Mouse (Mus musculus): Measurements from ENCODE around the gene Tnip1. TPM values are rescaled to one million over a fixed set of nuclear protein-coding genes. Genes with fewer than 3 reads are reported as not detected.

Gene Tnip1
- polyA plus RNA-seq, 1 experiment = 18.4 TPM

DNA sequence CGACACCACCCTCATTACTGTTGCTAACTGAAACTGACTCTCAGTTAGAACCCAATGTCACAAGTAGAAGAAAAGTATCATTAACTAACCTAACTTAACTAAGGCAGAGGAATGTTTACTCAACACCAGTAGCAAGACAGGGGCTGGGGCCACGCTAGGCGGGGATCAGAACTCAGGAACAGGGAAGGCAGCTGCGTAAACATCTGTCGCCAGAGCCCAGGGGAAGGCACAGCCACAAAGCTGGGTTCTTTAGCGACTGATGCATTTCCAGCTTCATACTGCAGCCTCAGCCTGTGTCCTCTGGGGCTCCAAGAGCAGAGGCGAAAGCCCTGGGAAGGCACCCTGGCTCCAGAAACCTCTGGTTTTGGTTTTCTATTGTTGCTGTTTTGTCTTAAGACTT lies 70.6 kb downstream of the Tnip1 start:
- H3K4me3 ChIP-seq (ENCODE audit: insufficient read depth, low read length) = no peak overlapping the region
- H3K4me1 ChIP-seq (ENCODE audit: control insufficient read depth, insufficient read depth, low read length) = no peaks in the 10 kb centered on the region
- H3K27ac ChIP-seq (ENCODE audit: insufficient read depth, low read length) = no peak overlapping the region
- TF ChIP-seq CTCF (IDR thresholded peaks at IDR 0.05; ENCODE audit: borderline replicate concordance, insufficient read depth, low read length) (no peak), POLR2A (IDR thresholded peaks at IDR 0.05; ENCODE audit: low read depth, low read length) (no peak)

DNA sequence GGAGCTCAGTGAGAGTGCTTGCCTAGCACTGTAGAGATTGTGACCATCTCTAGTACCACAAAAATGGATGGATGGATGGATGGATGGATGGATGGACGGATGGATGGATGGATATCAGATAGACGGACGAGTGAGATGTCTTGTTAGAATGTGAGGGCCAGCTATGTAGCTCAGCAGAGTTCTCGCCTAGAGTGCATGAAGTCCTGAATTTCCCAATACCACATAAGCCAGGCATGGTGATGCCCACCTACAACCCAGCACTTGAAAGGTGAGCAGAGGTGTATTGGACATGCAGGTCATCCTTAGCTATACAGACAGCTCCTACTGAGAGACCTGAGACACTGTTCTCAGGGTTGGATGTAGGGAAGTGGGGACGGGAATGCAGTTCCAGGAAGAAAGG lies 71.4 kb downstream of the Tnip1 start:
- TF ChIP-seq POLR2A (IDR thresholded peaks at IDR 0.05; ENCODE audit: low read depth, low read length) (no peak), CTCF (IDR thresholded peaks at IDR 0.05; ENCODE audit: borderline replicate concordance, insufficient read depth, low read length) (no peak)
- Histone ChIP-seq H3K27ac (ENCODE audit: insufficient read depth, low read length) (no peak overlapping the region), H3K4me1 (ENCODE audit: control insufficient read depth, insufficient read depth, low read length) (no peaks in the 10 kb centered on the region), H3K4me3 (ENCODE audit: insufficient read depth, low read length) (no peak overlapping the region)

DNA sequence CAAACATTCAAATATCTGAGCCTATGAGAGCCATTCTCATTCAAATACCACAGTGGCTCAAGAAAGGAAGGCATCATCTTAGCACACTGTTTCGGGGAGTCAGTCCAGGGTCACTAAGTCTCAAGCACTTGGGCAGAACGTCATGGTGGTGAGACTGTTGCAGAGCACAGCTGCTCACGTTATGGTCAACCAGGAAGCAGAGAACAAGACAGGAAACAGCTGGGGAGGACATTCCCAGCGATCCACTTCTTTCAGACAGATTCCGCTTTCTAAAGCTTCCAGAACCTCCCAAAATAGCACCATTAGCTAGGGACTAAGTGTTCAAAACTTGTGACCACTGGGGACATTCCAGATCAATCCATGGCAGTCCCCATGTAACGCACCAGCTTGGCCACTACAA lies 74.8 kb downstream of the Tnip1 start:
- no peak for TF ChIP-seq CTCF (IDR thresholded peaks at IDR 0.05; ENCODE audit: borderline replicate concordance, insufficient read depth, low read length)
- TF ChIP-seq POLR2A (IDR thresholded peaks at IDR 0.05; ENCODE audit: low read depth, low read length) = no peak
- Histone ChIP-seq H3K27ac (ENCODE audit: insufficient read depth, low read length) (no peak overlapping the region), H3K4me1 (ENCODE audit: control insufficient read depth, insufficient read depth, low read length) (no peaks in the 10 kb centered on the region), H3K4me3 (ENCODE audit: insufficient read depth, low read length) (no peak overlapping the region)

DNA sequence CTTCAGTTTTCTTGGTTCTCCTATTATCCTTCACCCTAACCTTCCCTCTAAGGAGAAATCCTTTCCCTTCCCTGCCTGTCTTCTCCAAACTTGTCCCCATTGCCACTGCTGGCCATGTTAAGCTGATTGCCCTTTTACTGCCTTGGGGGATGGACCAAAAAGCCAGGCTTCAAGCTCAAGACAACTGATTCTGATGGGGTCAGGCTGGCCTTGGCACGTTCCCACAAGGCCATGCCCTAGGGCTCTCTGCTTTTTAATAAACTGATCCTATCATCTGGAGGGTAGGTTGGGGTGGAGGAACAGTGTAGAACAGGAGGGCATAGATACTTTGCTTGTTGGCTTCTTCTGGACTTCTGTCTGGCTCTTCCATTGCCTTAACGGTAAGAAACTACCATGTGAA lies 77.3 kb downstream of the Tnip1 start:
- no peak overlapping the region for H3K27ac ChIP-seq (ENCODE audit: insufficient read depth, low read length)
- no peak overlapping the region for H3K4me3 ChIP-seq (ENCODE audit: insufficient read depth, low read length)
- no peak for TF ChIP-seq POLR2A (IDR thresholded peaks at IDR 0.05; ENCODE audit: low read depth, low read length)

GRCm38 (mm10) chr11:54884937-54885336 lies 77.8 kb downstream of the Tnip1 start:
- Histone ChIP-seq H3K4me1 (ENCODE audit: control insufficient read depth, insufficient read depth, low read length) (0 out of 2 replicates have a peak, but pooled peaks cover 6% of the 10 kb centered on the region), H3K27ac (ENCODE audit: insufficient read depth, low read length) (no peak overlapping the region), H3K4me3 (ENCODE audit: insufficient read depth, low read length) (no peak overlapping the region)
- TF ChIP-seq POLR2A (IDR thresholded peaks at IDR 0.05; ENCODE audit: low read depth, low read length) (no peak), CTCF (IDR thresholded peaks at IDR 0.05; ENCODE audit: borderline replicate concordance, insufficient read depth, low read length) (no peak)

More for the DNA sequence above, 77.3 kb downstream of the Tnip1 start:
- 0 out of 2 replicates have a peak, but pooled peaks cover 6% of the 10 kb centered on the region for H3K4me1 ChIP-seq (ENCODE audit: control insufficient read depth, insufficient read depth, low read length)

DNA sequence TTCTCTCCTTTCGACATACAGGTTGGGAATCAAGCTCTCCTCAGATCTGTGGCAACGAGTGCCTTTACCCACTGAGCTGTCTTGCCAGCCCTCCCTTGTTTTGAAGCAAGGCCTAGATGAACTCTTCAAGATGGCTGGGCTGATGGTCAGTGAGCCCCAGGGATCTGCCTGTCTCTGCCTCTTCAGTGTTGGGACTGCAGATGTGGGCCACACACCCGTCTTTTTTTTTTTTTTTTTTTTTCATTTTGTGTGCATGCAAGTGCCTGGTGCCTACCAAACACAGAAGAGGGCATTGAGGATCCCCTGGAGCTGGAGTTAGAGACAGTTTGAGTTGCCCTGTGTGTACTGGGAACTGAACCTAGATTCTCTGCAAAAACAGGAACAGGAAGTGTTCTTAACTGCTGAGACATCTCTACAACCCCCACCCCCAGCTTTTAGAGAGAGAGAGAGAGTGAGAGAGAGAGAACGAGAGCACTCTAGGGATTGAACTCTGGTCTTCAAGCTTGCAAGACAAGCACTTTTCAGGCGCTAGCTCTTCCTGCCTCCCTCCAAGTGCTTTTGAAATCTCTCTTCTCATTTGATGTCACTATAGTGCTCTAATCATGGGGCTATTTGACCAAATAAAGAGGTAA lies 78.4 kb downstream of the Tnip1 start:
- Histone ChIP-seq H3K4me1 (ENCODE audit: control insufficient read depth, insufficient read depth, low read length) (0 out of 2 replicates have a peak, but pooled peaks cover 6% of the 10 kb centered on the region), H3K4me3 (ENCODE audit: insufficient read depth, low read length) (no peak overlapping the region), H3K27ac (ENCODE audit: insufficient read depth, low read length) (no peak overlapping the region)
- TF ChIP-seq POLR2A (IDR thresholded peaks at IDR 0.05; ENCODE audit: low read depth, low read length) (no peak), CTCF (IDR thresholded peaks at IDR 0.05; ENCODE audit: borderline replicate concordance, insufficient read depth, low read length) (no peak)

DNA sequence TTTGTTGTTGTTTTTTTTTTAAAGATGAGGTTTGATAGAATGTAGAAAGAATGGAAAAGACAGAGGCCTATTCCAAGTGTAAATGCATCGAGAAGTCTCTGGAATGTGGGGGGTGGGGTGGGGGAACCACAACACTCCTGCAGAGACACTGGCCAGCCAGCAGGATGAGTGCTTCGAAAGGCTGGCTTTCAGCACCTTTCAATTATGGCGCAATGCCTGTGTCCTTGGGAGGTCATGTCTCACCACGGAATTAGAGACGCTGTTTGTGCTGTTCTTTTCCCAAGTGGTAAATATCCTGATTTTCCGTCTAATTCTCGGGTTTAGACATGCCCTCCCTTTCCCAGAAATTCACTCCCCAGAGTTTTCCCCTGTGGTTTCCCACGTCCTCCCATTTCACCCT lies 80.0 kb downstream of the Tnip1 start:
- Histone ChIP-seq H3K27ac (ENCODE audit: insufficient read depth, low read length) (peak overlapping the region; percentile 32; the same call in 1 of the 2 replicates), H3K4me1 (ENCODE audit: control insufficient read depth, insufficient read depth, low read length) (0 out of 2 replicates have a peak, but pooled peaks cover 6% of the 10 kb centered on the region), H3K4me3 (ENCODE audit: insufficient read depth, low read length) (no peak overlapping the region)
- TF ChIP-seq POLR2A (IDR thresholded peaks at IDR 0.05; ENCODE audit: low read depth, low read length) = no peak
- TF ChIP-seq CTCF (IDR thresholded peaks at IDR 0.05; ENCODE audit: borderline replicate concordance, insufficient read depth, low read length) = no peak

- H3K4me1 ChIP-seq (ENCODE audit: control insufficient read depth, insufficient read depth, low read length) = 0 out of 2 replicates have a peak, but pooled peaks cover 6% of the 10 kb centered on the region
- no peak overlapping the region for H3K27ac ChIP-seq (ENCODE audit: insufficient read depth, low read length)
- no peak overlapping the region for H3K4me3 ChIP-seq (ENCODE audit: insufficient read depth, low read length)
- TF ChIP-seq CTCF (IDR thresholded peaks at IDR 0.05; ENCODE audit: borderline replicate concordance, insufficient read depth, low read length) (no peak), POLR2A (IDR thresholded peaks at IDR 0.05; ENCODE audit: low read depth, low read length) (no peak)
These were observed 81.7 kb downstream of the Tnip1 start for GRCm38 (mm10) chr11:54881051-54881474.

- TF ChIP-seq POLR2A (IDR thresholded peaks at IDR 0.05; ENCODE audit: low read depth, low read length) = no peak
- TF ChIP-seq CTCF (IDR thresholded peaks at IDR 0.05; ENCODE audit: borderline replicate concordance, insufficient read depth, low read length) = no peak
- Histone ChIP-seq H3K27ac (ENCODE audit: insufficient read depth, low read length) (no peak overlapping the region), H3K4me1 (ENCODE audit: control insufficient read depth, insufficient read depth, low read length) (0 out of 2 replicates have a peak, but pooled peaks cover 6% of the 10 kb centered on the region), H3K4me3 (ENCODE audit: insufficient read depth, low read length) (no peak overlapping the region)
These were observed 82.8 kb downstream of the Tnip1 start for GRCm38 (mm10) chr11:54879922-54880321.

DNA sequence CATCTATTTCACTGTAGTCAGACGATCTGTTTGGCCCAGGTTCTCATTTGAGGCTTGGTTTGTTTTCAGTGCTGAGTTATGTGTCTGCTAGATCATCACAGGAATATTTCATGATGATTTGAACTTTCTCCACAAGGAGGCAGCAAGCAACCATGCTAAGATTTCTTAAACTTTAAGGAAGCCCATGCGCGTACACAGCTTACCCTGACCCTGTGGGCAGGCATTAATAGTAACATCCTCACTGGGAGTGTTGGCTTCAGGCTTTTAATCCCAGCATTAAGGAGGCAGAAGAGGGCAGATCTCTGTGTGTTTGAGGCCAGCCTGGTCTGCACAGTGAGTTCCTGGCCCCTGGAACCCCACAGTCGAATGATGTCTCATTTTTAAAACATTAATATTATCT lies 83.3 kb downstream of the Tnip1 start:
- Histone ChIP-seq H3K4me3 (ENCODE audit: insufficient read depth, low read length) (no peak overlapping the region), H3K27ac (ENCODE audit: insufficient read depth, low read length) (no peak overlapping the region), H3K4me1 (ENCODE audit: control insufficient read depth, insufficient read depth, low read length) (0 out of 2 replicates have a peak, but pooled peaks cover 6% of the 10 kb centered on the region)
- TF ChIP-seq POLR2A (IDR thresholded peaks at IDR 0.05; ENCODE audit: low read depth, low read length) (no peak), CTCF (IDR thresholded peaks at IDR 0.05; ENCODE audit: borderline replicate concordance, insufficient read depth, low read length) (no peak)
